Comparison of ENCODE assay signal across 14 mouse cellular contexts in genomic region chr19:24845007-24845546, GRCm38 (mm10). TPM values are rescaled to one million over a fixed set of nuclear protein-coding genes. Genes with fewer than 3 reads are reported as not detected.
A peak's percentile ranks its signal among the peaks of the same experiment; 100 is the strongest.
DNase-seq lines count a peak whose midpoint lies in the region; ATAC-seq and TF ChIP-seq lines count a peak whose summit lies in the region.
"Had no signal": no experiment of that assay in that cellular context is flagged by ENCODE, and none has a peak within 500 bp of the region (broad histone marks: within the 10 kb centered on the region; RNA-seq: fewer than 3 reads in every experiment).

No protein-coding gene starts in this region.

- 23% methylated on average over 7 of the region's 7 CpGs for WGBS in intestine, embryonic 14.5 days
- 46% methylated on average over 7 of the region's 7 CpGs for WGBS in intestine, postnatal 0 days
- 17% methylated on average over 7 of the region's 7 CpGs for WGBS in embryonic facial prominence, embryonic 12.5 days
- 27% methylated on average over 7 of the region's 7 CpGs for WGBS in hindbrain, postnatal 0 days
- 17% methylated on average over 7 of the region's 7 CpGs for WGBS in neural tube, embryonic 13.5 days

- no peaks in the 10 kb centered on the region for H3K9me3 ChIP-seq in intestine, embryonic 14.5 days (ENCODE audit: control insufficient read depth, low read length)
- H3K9me3 ChIP-seq in intestine, postnatal 0 days (ENCODE audit: control insufficient read depth): no peaks in the 10 kb centered on the region
- no peaks in the 10 kb centered on the region for H3K9me3 ChIP-seq in embryonic facial prominence, embryonic 12.5 days
- H3K9me3 ChIP-seq in hindbrain, postnatal 0 days (ENCODE audit: low read length): no peaks in the 10 kb centered on the region
- no peaks in the 10 kb centered on the region for H3K9me3 ChIP-seq in neural tube, embryonic 13.5 days
- H3K9me3 ChIP-seq: megakaryocyte, embryonic 14.5 days had no signal

- no peak overlapping the region for H3K4me3 ChIP-seq in intestine, embryonic 14.5 days (ENCODE audit: low read depth, low read length)
- H3K4me3 ChIP-seq in intestine, postnatal 0 days (ENCODE audit: low read depth, low read length): no peak overlapping the region
- H3K4me3 ChIP-seq in embryonic facial prominence, embryonic 12.5 days: no peak overlapping the region
- no peak overlapping the region for H3K4me3 ChIP-seq in hindbrain, postnatal 0 days (ENCODE audit: low read length)
- no peak overlapping the region for H3K4me3 ChIP-seq in neural tube, embryonic 13.5 days
- H3K4me3 ChIP-seq: megakaryocyte, embryonic 14.5 days had no signal

- TF ChIP-seq CTCF in intestine, postnatal 0 days (IDR thresholded peaks at IDR 0.05; ENCODE audit: low read depth): no peak
- no peak for TF ChIP-seq CTCF in hindbrain, postnatal 0 days (IDR thresholded peaks at IDR 0.05; ENCODE audit: low read depth)

- no peak overlapping the region for H3K9ac ChIP-seq in intestine, embryonic 14.5 days (ENCODE audit: low read length)
- H3K9ac ChIP-seq in intestine, postnatal 0 days (ENCODE audit: low read depth, low read length): no peak overlapping the region
- no peak overlapping the region for H3K9ac ChIP-seq in embryonic facial prominence, embryonic 12.5 days
- H3K9ac ChIP-seq in hindbrain, postnatal 0 days (replicated peaks; ENCODE audit: low read length): no peak overlapping the region
- no peak overlapping the region; the same call in 1 of the 2 replicates for H3K9ac ChIP-seq in neural tube, embryonic 13.5 days

- peak overlapping the region; percentile 78 for H3K27ac ChIP-seq in intestine, embryonic 14.5 days (ENCODE audit: low read depth)
- no peak overlapping the region for H3K27ac ChIP-seq in intestine, postnatal 0 days (ENCODE audit: low read depth, low read length)
- peak overlapping the region; percentile 56 for H3K27ac ChIP-seq in embryonic facial prominence, embryonic 12.5 days
- H3K27ac ChIP-seq in hindbrain, postnatal 0 days: no peak overlapping the region
- peak overlapping the region; percentile 68 for H3K27ac ChIP-seq in neural tube, embryonic 13.5 days (replicated peaks)

- peak overlapping the region; percentile 25 for H3K4me2 ChIP-seq in intestine, embryonic 14.5 days (ENCODE audit: low read length)
- no peak overlapping the region; the same call in 1 of the 2 replicates for H3K4me2 ChIP-seq in intestine, postnatal 0 days (replicated peaks; ENCODE audit: low read depth)
- peak overlapping the region; percentile 18 for H3K4me2 ChIP-seq in embryonic facial prominence, embryonic 12.5 days (replicated peaks)
- H3K4me2 ChIP-seq in hindbrain, postnatal 0 days (ENCODE audit: low read depth, low read length): no peak overlapping the region
- peak overlapping the region; percentile 26 for H3K4me2 ChIP-seq in neural tube, embryonic 13.5 days

- peaks cover 49% of the 10 kb centered on the region for H3K4me1 ChIP-seq in intestine, embryonic 14.5 days (replicated peaks; ENCODE audit: control insufficient read depth, insufficient read depth, low read length)
- no peaks in the 10 kb centered on the region; the same call in 1 of the 2 replicates for H3K4me1 ChIP-seq in intestine, postnatal 0 days (replicated peaks; ENCODE audit: control insufficient read depth, insufficient read depth, low read length)
- peaks cover 30% of the 10 kb centered on the region for H3K4me1 ChIP-seq in embryonic facial prominence, embryonic 12.5 days
- H3K4me1 ChIP-seq in hindbrain, postnatal 0 days (ENCODE audit: insufficient read depth, low read length): peaks cover 7% of the 10 kb centered on the region; the same call in 1 of the 2 replicates
- H3K4me1 ChIP-seq in neural tube, embryonic 13.5 days (replicated peaks): peaks cover 32% of the 10 kb centered on the region
- H3K4me1 ChIP-seq: megakaryocyte, embryonic 14.5 days had no signal

- 0 out of 2 replicates have a peak, but pooled peaks cover 4% of the 10 kb centered on the region for H3K36me3 ChIP-seq in intestine, embryonic 14.5 days (ENCODE audit: control insufficient read depth, insufficient read depth, low read length)
- no peaks in the 10 kb centered on the region for H3K36me3 ChIP-seq in intestine, postnatal 0 days (ENCODE audit: control insufficient read depth, insufficient read depth)
- H3K36me3 ChIP-seq in embryonic facial prominence, embryonic 12.5 days: no peaks in the 10 kb centered on the region
- no peaks in the 10 kb centered on the region for H3K36me3 ChIP-seq in hindbrain, postnatal 0 days (ENCODE audit: insufficient read depth, low read length)
- H3K36me3 ChIP-seq in neural tube, embryonic 13.5 days: no peaks in the 10 kb centered on the region

- peak; percentile 67 for DNase-seq in intestine, embryonic 14.5 days (ENCODE audit: low spot score)
- DNase-seq in hindbrain, postnatal 0 days (ENCODE audit: low spot score): peak; percentile 64
- no peak for DNase-seq in adrenal gland, adult 8-10 months
- DNase-seq in gastrocnemius, postnatal 10 days: no peak
- DNase-seq: layer of hippocampus, adult 9-11 months had no signal

- peak; percentile 28; the same call in 1 of the 2 replicates for ATAC-seq in intestine, embryonic 14.5 days (replicated peaks; ENCODE audit: low FRiP score, low TSS enrichment, low read depth)
- ATAC-seq in intestine, postnatal 0 days: no peak
- ATAC-seq in embryonic facial prominence, embryonic 12.5 days (ENCODE audit: insufficient number of reproducible peaks, insufficient read depth, low FRiP score, low TSS enrichment): 0 out of 2 replicates have a peak, but pooled peaks have one; percentile 50
- peak; percentile 89 for ATAC-seq in hindbrain, postnatal 0 days
- peak; percentile 90 for ATAC-seq in neural tube, embryonic 13.5 days (ENCODE audit: low read depth)
- no peak for ATAC-seq in frontal cortex, adult (ENCODE audit: low TSS enrichment)

- no peaks in the 10 kb centered on the region for H3K27me3 ChIP-seq in intestine, embryonic 14.5 days (replicated peaks; ENCODE audit: control insufficient read depth, insufficient read depth, low read length)
- no peaks in the 10 kb centered on the region for H3K27me3 ChIP-seq in intestine, postnatal 0 days (replicated peaks; ENCODE audit: control insufficient read depth, insufficient read depth, low read length)
- no peaks in the 10 kb centered on the region for H3K27me3 ChIP-seq in embryonic facial prominence, embryonic 12.5 days
- H3K27me3 ChIP-seq in hindbrain, postnatal 0 days (ENCODE audit: insufficient read depth, low read length): no peaks in the 10 kb centered on the region
- H3K27me3 ChIP-seq in neural tube, embryonic 13.5 days: no peaks in the 10 kb centered on the region

RNA-seq across cellular contexts. Expression of gene Pgm5, which starts 16.6 kb away (rescaled TPM):
- polyA plus RNA-seq in intestine, embryonic 14.5 days (2014; fragmentation: Nextera tagmentation; extraction: Ambion mirVana): 8.8 and 10.0 TPM in 2 replicates
- 3.3 and 3.5 TPM in 2 replicates for polyA plus RNA-seq in intestine, postnatal 0 days (2015; fragmentation: Nextera tagmentation; extraction: Ambion mirVana)
- polyA plus RNA-seq in embryonic facial prominence, embryonic 12.5 days (2016; fragmentation: Nextera tagmentation; extraction: Ambion mirVana): 3.2 and 3.3 TPM in 2 replicates
- 33.1 and 33.3 TPM in 2 replicates for total RNA-seq in hindbrain, postnatal 0 days (2014; rRNA removed)
- polyA plus RNA-seq in hindbrain, postnatal 0 days (2015; fragmentation: Nextera tagmentation; extraction: Ambion mirVana): 1.4 and 2.1 TPM in 2 replicates
- 0.66 and 1.6 TPM in 2 replicates for polyA plus RNA-seq in neural tube, embryonic 13.5 days (2015; fragmentation: Nextera tagmentation; extraction: Ambion mirVana)
- total RNA-seq in adrenal gland, adult 8-10 months (2022): 100 to 1,000 TPM in 2 of 4 experiments, 10 to 100 TPM in 2; 62.4 to 132 (median 86.3) TPM
- total RNA-seq in gastrocnemius, postnatal 10 days (2021): 10 to 100 TPM; 27.3 to 29.5 TPM
- total RNA-seq: common myeloid progenitor, adult 5-6 weeks had no signal

RNA-seq across cellular contexts. Expression of gene Gm10053, which starts 30.4 kb away (rescaled TPM):
- 280 and 300 TPM in 2 replicates for polyA plus RNA-seq in intestine, embryonic 14.5 days (2014; fragmentation: Nextera tagmentation; extraction: Ambion mirVana)
- polyA plus RNA-seq in intestine, postnatal 0 days (2015; fragmentation: Nextera tagmentation; extraction: Ambion mirVana): 473 and 580 TPM in 2 replicates
- 211 and 218 TPM in 2 replicates for polyA plus RNA-seq in embryonic facial prominence, embryonic 12.5 days (2016; fragmentation: Nextera tagmentation; extraction: Ambion mirVana)
- 37.5 and 40.3 TPM in 2 replicates for total RNA-seq in hindbrain, postnatal 0 days (2014; rRNA removed)
- polyA plus RNA-seq in hindbrain, postnatal 0 days (2015; fragmentation: Nextera tagmentation; extraction: Ambion mirVana): 363 and 365 TPM in 2 replicates
- polyA plus RNA-seq in neural tube, embryonic 13.5 days (2015; fragmentation: Nextera tagmentation; extraction: Ambion mirVana): 278 and 307 TPM in 2 replicates
- total RNA-seq in adrenal gland, adult 8-10 months (2022): 100 to 1,000 TPM in 3 of 4 experiments, 10 to 100 TPM in 1; 86.8 to 175 (median 156) TPM
- total RNA-seq in gastrocnemius, postnatal 10 days (2021): 100 to 1,000 TPM; 367 to 503 TPM

RNA-seq across cellular contexts. Expression of gene Foxd4, which starts 55.9 kb away (rescaled TPM):
- not detected in 2 replicates for polyA plus RNA-seq in intestine, embryonic 14.5 days (2014; fragmentation: Nextera tagmentation; extraction: Ambion mirVana)
- not detected in 2 replicates for polyA plus RNA-seq in intestine, postnatal 0 days (2015; fragmentation: Nextera tagmentation; extraction: Ambion mirVana)
- not detected in 2 replicates for polyA plus RNA-seq in embryonic facial prominence, embryonic 12.5 days (2016; fragmentation: Nextera tagmentation; extraction: Ambion mirVana)
- total RNA-seq in hindbrain, postnatal 0 days (2014; rRNA removed): not detected in 2 replicates
- 0.14 TPM in 1 of 2 replicates, not detected in the other for polyA plus RNA-seq in hindbrain, postnatal 0 days (2015; fragmentation: Nextera tagmentation; extraction: Ambion mirVana)
- polyA plus RNA-seq in neural tube, embryonic 13.5 days (2015; fragmentation: Nextera tagmentation; extraction: Ambion mirVana): not detected in 2 replicates
- not detected for total RNA-seq in adrenal gland, adult 8-10 months (2022)
- total RNA-seq in gastrocnemius, postnatal 10 days (2021): not detected
- polyA plus RNA-seq: C2C12; heart, embryonic 14.5 days; small intestine, adult 2 months had no signal

Comparison
In these comparisons a context has a peak if more than half of its experiments do, and no peak if none do; other contexts are left out.
1. ATAC-seq: peak in intestine, embryonic 14.5 days (single experiment), embryonic facial prominence, embryonic 12.5 days (single experiment), hindbrain, postnatal 0 days (single experiment) and neural tube, embryonic 13.5 days (single experiment); none in intestine, postnatal 0 days (single experiment) and frontal cortex, adult (single experiment).
2. H3K27ac ChIP-seq: peak in intestine, embryonic 14.5 days (single experiment), embryonic facial prominence, embryonic 12.5 days (single experiment) and neural tube, embryonic 13.5 days (single experiment); none in intestine, postnatal 0 days (single experiment) and hindbrain, postnatal 0 days (single experiment).
3. H3K4me2 ChIP-seq: peak in intestine, embryonic 14.5 days (single experiment), embryonic facial prominence, embryonic 12.5 days (single experiment) and neural tube, embryonic 13.5 days (single experiment); none in intestine, postnatal 0 days (single experiment) and hindbrain, postnatal 0 days (single experiment).
4. DNase-seq: peak in intestine, embryonic 14.5 days (single experiment) and hindbrain, postnatal 0 days (single experiment); none in adrenal gland, adult 8-10 months (single experiment) and gastrocnemius, postnatal 10 days (single experiment).